Mouse (Mus musculus) cerebellum, postnatal 10 days (tissue): Measurements from ENCODE around the gene 1190005I06Rik.
A peak's percentile ranks its signal among the peaks of the same experiment; 100 is the strongest.

Experiments
- DNase-seq, 2 experiments: peaks; one replicate each; pipeline ENCODE4 v3.0.0; 2021; ENCODE audit warnings: mixed read lengths in 2 of 2

The 1190005I06Rik gene

DNA sequence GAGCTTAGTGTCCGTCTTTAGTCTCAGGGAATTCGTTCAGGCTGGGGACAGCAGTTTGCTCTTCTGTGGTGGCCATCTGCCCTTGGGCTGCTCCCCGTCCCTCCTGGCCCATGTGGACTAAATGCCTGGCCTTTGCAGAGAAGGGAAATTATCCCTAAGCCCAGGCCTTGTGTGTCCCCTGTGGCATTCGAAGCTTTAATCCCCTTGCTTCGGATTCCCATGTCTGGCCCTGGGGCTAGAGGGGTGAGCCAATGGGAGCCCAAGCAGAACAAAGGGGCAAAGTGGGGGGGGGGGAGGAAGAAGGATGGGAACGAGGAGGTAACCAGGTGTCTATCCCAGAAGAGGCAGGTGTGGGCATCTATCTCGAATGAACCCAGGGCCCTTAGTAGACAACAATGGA lies at the start of gene 1190005I06Rik:
Gene 1190005I06Rik, minus strand, starts transcription at position 101 of the 400 bp plus-strand sequence.
- DNase-seq: no peak

DNA sequence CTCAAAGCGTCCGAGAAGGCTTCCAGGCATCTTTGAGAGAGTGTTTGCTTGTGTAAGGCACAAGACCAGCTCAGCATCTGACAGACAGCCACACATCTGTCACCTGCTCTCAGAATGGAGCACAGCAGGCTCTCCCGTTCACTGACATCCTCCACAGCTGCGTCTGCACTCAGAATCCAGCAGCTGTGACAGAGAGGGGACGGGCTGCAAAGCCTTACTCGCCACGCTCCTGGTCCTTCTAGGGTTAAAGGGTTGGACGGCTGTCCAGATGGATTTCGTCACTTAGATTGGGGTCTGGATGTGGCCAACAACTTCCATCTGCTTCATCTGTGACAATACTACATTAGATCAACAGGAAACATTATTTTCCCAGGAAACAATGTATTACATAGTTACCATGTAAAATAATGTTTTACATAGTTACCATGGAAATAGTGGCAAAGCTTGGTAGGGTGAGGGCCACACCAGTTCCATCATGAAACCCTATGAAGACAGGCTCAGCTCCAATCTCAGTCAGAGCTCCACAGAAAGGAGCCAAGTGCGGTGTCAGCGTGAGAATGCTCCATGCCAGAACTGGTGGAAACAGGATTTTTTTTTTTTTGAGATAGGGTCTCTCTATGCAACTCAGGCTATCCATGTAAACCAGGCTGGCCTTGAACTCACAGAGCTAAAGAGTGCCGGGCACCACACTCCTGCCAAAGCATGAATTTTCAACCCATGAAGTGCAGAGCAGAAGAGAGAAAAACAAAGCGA lies 49.1 kb upstream of the 1190005I06Rik start:
- peak; percentile 61 to 68 for DNase-seq

DNA sequence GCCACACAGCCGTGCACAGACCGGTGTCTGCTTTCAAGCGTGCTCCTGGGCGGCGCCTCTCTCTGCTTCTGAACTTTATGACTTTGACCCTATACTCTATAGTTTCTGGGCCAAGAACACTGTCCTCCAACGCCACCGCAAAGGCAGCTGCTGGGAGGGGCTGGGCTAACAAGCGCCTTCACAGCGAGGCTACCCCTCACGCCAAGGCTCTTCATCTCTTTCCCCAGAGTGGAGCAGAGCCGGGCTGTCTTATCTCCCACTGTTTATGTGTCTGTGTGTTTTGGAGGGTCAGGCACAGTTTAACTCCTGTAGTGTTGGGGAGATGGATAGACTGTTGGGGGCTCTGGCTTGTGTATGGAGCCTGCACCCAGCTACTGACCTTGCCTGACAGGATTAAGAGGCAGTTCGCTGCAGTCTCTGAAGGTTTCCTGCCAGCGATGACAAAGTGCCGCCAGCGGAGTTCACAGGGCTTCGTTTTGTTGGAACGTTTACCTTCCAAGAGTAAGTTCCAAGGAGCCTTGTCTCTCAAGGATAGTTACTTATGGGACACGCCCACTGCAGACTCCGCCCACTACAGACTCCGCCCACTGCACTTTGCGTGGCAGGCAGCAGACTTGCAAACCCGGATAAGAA lies 46.5 kb upstream of the 1190005I06Rik start:
- DNase-seq: no peak

DNA sequence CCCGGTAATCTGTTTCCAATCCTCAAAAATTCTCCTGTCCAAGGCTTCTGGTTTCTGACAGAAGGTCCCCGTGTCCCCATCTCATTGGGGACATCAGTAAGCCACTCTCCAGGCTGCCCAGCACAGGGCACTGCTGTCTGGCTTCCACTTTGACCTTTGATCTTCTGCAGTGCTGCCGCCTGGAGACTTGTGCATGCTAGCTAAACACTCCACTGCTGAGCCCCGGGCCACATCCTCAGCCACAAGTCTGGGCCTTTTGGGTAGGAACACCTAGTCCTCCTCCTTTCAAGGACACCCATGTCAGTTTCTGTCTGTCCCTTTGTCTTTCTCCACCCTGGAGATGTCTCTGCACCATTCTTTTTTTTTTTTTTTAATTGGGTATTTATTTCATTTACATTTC lies 45.5 kb upstream of the 1190005I06Rik start:
- DNase-seq: no peak

DNA sequence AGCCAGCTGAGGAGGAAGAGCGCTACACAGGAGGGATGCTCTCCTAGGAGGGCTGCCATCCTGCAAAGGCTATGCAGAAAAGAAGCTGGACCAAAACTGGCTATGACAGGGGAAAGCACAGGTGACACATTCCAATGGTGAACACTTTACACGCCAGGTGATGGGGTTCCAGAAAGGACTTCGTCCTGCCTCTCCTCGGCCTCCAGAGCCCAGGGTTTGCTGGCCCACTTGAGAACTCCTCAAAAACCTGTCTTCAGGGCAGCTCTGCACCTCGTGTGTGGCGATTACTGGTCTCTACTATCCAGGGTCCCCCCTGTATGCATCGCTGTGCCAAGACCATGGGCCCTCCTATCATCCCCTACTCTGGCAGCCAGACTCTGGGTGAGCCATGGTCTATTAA lies 41.1 kb upstream of the 1190005I06Rik start:
- no peak for DNase-seq

DNA sequence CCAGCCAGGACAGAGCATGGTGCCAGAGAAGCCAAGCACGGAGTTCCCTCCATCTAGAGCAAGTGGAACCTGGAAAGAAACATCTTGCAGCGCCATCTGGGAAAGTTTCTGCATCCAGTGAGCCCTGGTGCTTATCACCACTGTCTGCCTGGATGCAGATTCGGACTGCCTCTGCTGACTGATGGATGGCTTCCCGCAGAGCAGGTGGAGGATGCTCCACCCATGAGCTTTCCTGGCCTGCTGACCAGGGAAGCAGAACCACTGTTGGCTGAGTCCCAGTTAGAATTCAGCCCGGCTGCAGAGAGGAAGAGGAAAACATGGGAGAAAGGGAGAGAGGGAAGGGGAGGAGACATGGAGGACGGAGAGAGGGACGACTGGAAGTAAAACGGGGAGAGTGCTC lies 40.4 kb upstream of the 1190005I06Rik start:
- peak in 1 of 2 experiments; percentile 61 for DNase-seq

DNA sequence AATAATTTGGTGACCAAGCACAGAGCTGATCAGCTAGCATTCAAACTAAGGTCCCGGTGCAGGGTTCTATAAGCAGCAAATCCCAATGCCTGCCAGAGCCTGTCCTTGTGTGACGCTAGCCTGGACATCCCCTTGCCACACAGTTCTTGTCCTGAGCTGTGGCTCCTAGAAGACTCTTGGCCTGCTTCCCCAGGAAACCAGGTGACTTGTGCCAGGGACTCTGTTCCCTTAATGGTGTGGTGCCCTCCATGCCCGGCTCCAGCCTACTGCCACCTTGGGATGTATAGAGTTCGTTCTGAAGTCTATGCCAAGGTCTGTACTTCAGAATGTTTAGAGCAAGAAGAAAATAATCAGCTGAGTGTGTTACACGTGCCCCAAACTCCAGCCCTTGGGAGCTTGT lies 39.1 kb upstream of the 1190005I06Rik start:
- no peak for DNase-seq

DNA sequence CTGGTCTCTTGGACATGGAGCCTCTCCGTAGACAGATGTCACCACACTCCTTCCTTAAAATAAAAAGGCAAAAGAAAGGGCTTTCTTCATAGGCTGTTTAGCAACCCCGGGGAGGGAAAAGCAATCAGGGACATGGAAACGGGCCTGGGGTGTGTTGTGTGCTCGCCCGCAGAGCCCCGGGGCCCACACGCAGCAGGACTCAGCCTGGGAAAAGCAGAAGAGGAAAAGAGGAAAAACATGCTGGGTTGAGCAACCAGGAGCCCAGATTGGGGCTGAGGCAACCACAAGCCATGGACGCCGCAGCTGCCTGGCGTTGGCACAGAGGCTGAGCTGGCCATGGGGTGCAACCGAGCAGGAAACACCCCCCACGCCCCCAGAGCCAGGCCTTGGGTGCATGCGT lies 38.6 kb upstream of the 1190005I06Rik start:
- peak in 1 of 2 experiments; percentile 44 for DNase-seq

DNA sequence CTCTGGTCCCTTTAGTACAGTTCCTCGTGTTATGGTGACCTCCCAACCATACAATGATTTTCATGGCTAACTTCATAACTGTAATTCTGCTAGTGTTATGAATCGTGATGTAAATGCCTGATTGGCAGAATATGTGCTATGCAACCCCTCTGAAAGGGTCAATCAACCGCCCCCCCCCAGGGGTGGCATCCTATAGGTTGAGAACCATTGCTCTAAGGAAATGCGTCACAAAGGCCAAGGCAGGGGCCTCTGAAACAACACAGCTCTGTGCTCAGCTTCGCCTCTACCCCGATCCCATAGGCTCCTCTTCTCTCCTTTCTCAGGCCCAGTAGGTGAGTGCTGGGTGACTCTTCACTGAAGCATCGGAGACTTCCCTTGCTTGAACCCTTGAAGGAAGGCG lies 38.2 kb upstream of the 1190005I06Rik start:
- no peak for DNase-seq

DNA sequence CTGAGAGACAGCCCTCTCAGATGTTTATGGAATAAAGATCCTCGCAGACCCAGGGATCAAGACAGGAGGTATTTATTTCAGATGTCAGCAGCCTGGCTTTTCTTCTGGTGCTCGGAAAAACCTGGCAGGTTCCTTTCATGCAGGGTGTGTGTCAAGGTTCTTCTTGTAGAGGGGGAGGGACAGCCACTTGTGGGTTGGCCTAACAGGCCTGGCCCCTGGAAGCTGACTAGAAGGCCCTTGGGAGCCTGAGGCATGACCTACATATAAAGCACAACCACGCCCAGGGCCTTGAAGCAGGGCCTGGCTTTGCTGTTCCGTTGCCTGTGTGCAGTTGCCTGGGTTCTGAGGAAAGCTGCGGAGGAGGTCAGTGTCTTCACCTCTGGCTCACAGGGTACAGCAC lies 37.7 kb upstream of the 1190005I06Rik start:
- no peak for DNase-seq

DNA sequence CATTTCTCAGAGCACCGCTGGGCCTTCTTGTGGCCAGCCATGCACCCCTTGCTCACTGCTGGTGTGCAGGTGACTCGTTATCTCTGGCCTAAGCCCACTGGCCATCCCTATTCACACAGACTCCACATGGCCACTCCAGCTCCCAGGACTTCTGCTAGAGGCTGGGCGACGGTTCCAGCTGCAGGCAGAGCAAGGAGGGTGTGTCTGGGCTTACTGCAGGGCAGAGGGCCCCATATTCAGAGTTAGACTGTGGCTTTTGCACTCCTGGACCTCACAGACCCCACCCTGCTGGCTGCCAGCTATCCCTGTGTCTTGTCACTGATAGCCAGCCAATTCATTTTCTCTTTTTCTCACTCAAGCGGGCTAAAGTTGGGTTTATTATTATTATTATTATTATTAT lies 36.6 kb upstream of the 1190005I06Rik start:
- DNase-seq: no peak

DNA sequence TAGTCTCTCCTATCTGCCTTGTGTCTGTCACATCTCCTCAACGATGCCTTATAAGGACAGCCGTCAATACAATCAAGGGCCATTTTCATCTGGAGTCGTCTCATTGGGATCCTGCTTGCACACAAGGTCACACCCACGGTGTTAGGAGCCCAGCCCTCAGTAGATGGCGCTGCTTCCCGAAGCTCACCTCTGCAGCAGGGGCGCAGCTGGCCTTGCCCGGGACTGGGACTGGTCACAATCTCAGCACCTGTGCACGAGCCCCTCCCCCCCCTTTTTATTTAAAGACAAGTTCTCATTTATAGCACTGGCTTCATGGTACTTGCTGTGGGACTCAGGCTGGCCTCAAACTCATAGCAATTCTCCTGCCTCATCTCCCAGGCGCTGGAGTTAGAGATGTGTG lies 36.2 kb upstream of the 1190005I06Rik start:
- DNase-seq: peak; percentile 80 to 81

DNA sequence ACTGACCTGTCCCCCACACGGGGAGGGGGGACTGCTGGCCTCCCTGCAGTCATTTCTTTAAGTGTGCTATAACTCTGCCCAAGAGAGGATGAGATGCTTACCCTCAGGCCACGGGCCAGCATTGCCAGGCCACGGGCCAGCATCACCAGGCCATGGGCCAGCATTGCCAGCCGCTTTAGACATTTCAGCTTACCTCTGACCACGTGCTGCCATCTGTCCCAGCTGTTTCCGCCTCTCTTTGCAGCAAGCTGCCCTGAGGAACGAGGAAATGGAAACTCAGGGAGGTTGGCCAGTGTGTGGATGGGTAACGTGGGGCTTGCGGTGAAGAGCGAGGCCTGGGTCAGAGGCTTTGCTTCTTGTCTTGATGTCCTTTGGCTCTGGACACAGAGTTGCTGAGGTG lies 33.7 kb upstream of the 1190005I06Rik start:
- peak; percentile 47 to 72 for DNase-seq

DNA sequence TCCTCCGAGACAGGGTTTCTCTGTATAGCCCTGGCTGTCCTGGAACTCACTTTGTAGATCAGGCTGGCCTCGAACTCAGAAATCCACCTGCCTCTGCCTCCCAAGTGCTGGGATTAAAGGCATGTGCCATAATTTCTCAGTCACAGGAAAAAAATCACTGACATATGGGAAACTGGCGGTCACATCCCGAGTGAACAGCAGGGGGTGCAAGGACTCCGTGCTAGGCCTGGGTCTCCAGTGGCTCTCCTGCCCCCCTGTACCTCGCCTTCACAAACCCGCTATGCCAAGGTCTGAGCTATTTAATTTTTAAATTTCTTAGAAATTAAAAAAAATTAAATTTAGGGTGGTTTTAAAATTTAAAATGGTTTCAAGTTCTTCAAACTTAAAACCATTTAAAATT lies 33.0 kb upstream of the 1190005I06Rik start:
- DNase-seq: peak; percentile 72 to 74

DNA sequence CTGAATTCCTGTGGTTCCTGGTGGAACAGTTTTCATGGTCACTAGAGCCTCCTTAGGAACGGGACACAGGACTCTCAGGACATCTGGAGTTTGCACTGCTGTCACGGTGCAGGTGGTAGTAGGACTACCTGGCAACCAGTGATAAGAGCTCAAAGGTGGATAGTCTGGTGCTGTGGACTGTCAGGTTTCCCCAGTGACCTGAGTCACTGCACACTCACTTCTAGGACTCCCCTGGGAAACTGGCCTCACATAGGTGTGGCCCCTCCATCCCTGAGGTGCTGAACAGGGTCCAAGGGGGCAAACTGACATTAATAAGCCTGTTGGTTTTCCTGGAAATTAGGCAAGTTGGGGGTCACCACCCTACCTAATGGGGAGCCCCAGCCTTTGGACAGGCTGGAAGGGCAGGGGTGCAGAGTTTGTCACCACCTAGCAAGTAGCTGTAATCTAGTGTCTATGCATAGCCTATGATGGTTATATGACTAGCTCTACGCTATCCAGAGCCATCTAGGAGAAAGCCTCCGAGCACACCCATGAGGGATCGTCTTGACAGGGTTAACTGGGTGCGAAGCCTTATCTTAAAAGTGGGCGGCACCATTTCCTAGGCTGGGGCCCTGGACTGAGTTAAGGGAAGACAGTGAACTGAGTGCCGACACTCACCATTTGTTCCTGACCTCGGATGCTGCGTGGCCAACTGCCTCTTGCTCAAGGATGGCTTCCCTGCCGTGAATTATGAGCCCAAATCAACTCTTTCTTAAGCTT lies 32.4 kb upstream of the 1190005I06Rik start:
- no peak for DNase-seq

DNA sequence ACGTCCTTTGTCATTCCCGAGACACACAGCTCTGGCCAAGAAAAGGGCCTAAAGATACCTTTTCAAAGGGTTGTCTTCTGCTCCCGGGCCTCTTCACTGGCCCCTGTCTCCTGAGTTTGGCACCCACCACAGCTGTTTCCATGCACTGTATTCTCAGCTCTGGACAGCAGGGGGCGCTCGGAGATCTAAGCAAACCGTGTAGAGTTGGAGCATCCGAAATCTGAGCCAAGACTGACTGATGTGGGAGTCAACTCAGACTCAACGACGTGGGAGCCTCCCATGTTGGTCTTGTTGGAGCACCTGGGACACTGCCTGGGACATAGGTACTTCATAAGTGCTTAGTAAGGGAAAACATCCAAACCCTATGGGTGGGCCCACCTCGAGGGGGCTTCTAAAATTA lies 31.0 kb upstream of the 1190005I06Rik start:
- DNase-seq: peak; percentile 94 to 97

DNA sequence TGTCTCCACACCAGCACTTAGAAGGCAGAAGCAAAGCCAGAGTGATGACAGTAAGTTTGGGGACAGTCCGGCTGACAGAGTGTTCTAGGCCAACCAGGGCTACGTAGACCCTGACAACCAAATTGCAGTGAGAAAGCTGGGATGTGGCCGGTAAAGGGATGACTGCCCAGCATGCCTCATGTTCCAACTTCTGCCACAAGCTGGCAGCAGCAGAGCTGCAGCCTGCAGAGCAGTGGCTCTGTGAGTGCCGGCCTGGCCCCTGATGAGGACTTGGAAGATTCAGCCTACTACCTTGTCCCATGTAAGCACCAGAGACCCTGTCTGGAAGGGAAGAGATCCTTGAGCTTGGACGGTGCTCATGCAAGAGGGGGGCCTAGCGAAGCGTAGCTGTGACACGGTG lies 28.3 kb upstream of the 1190005I06Rik start:
- peak in 1 of 2 experiments; percentile 52 for DNase-seq

DNA sequence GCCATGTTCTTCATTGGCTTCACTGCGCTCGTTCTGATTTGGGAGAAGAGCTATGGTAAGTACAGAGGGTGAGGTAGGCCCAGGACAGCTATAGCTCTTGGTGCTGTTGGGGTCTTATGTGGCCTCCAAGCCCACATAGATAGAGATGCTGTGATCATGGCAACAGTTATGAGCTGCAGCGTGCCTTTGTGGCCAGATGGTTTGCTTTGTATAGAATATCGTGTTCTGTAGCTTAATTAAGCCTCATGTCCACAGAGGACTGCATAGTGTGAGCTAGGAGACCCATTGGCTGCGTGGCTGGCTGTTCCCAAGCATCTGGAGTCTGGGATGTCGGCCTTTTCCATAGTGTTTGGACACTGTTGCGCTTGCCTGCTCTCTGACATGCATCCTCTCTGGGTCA lies 25.9 kb upstream of the 1190005I06Rik start:
- DNase-seq: no peak

DNA sequence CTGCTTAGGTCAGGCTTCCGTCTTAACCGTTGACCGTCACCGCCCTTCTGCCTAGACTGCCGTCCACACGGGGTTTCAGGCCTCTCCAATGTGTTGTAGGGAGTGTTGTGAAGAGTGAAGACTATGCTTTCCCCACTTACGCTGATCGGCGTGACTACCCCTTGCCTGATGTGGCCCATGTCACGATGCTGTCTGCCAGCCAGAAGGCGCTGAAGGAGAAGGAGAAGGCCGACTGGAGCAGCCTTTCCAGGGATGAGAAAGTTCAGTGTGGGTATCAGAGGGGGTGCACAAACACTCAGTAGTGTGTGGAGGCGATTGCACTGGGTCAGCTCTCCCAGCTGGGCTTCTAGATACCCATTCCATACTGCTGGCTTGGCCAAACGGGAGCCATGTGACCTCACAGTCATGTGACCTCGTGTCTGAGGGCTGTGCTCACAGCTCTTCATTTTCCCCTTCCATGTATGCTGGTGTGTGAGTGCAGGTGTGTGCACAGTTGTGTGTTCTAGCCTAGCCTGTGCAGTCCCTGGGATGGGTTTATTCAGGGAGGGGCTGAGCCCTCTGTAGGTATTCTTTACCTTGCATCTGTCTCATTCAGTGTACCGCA lies 25.3 kb upstream of the 1190005I06Rik start:
- no peak for DNase-seq

DNA sequence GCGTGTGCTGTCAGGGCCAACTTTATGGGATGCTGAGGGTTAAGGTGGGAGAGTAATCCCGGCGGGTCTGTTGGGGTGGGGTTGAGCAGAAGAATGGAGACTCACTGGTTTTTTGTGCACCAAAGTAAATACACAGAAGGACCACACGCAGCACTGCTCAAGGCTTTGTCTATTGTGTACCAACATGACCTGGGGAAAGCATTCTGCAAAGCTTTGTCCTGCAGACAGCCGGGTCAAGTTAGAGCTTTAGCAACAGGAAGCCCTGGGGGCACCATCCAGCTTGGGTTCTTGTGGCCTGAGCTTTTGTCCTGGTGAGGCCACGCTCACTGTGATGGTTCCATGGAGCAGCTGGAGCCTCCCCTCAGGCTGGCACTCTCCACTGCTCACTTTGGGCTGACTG lies 24.3 kb upstream of the 1190005I06Rik start:
- DNase-seq: no peak

DNA sequence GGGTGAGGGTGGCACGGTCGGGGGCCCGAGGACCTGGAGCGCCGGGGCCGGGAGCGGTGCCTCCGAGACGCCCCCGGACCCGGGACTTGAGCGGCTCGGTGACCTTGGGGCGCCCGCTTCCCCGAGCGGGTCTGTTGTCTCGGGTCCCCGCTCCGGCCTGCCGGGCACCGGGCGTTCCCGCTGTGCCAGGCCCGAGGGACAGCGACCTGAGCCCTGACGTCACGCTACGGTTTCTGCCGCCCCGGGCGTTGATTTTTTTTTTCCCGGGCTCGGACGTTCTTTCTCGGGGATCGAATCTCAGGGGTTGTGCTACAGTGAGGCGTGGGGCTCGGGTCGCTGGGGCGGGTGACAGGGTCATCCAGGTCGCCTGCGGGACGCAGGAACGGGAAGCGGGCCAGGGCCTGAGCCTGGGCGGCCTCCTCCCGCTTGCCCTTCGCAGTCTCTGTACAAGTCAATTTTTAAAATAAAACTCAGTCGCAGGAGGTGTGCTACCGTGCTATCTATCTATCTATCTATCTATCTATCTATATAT lies 21.0 kb upstream of the 1190005I06Rik start, which contains the start of gene Emc8:
Gene Emc8, minus strand, starts transcription at position 200 of the 532 bp plus-strand sequence.
- peak in 1 of 2 experiments; percentile 74 for DNase-seq

DNA sequence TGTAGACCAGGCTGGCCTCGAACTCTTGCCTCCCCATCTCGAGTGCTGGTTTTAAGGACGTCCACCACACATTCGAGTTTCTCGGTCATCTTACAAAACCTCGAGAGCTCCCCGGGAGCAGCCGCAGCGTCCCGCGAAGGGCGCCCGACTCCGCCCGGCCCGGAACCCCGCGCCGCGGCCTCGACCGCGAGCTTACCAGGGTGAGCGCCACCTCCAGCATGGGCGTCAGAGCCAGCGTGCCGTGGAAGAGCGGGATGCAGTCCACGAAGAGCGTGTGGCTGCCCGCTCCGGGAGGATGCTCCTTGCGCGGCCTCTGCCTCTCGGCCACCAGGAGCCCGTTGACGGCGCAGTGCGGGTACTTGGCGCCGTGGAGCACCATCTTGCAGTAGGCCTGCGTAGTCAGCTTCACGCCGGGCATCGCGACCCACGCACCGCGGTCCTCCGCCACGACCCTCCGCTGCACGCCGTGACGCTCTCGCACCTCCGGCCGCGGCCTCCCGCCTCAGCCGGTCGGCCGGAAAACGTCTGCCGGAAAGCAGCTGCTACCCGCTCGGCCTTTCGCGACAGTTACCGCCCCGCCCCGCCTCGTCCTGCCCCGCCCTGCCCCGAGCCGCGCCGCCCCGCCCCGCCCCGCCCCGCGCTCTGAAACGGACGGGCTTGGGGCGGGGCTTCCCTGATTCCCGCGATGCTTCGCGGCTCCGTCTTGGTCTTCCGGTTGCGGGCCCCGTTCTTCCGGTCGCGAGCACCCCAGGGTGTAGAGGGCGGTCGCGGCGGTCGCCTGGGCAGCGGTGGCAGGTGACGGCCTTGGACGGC lies 20.3 kb upstream of the 1190005I06Rik start, which contains the start of the genes Gm27021 and Cox4i1:
Gene Gm27021, minus strand, starts transcription at position 519 of the 813 bp plus-strand sequence.
Gene Cox4i1, plus strand, starts transcription at position 662 of the 813 bp plus-strand sequence.
- peak; percentile 98 to 99 for DNase-seq
